Mouse (Mus musculus) layer of hippocampus, postnatal 10 days (tissue): Measurements from ENCODE around the gene Cryzl2. TPM values are rescaled to one million over a fixed set of nuclear protein-coding genes. Genes with fewer than 3 reads are reported as not detected.

Experiments
- DNase-seq, 2 experiments: peaks; one replicate each; pipeline ENCODE4 v3.0.0; 2021; ENCODE audit warnings: low spot score in 2 of 2
- total RNA-seq, 2 experiments: library from RNA; stranded (reverse); gene quantifications; 2 replicates each; pipeline ENCODE4 v1.2.3; 2021

Gene Cryzl2
- total RNA-seq, 2 experiments from 2014 or later: 5.0 to 5.5 TPM

DNA sequence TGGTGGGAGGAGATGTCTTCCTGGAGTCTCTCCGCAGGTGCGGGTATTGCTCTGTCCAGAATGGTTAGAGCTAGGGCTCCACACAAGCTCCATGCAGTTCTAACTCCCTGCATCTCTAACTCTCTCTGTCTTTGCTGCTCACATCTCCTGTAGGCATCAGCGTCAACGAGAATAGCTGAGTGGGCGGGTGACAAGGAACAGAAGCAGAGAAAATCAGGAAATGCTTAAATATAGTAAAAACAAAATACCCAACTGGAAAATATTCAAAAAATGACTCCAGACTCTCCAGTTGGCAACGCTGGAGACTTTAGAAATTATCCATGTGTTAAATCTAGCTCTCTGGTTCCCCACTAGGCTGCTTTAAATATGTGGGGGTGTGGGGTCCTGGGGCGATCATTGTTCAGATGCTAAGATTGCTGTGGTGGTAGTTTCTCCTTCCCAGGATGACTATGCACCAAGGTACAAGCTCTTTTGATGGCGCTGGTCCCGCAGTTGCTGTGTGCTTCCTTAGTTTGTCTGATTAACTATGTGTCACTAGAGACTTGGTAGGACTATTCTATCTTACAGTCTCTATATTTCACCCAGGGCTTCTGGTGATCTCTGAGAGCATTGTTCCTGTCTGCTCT is 12.5 kb downstream of the Cryzl2 start:
- no peak for DNase-seq

DNA sequence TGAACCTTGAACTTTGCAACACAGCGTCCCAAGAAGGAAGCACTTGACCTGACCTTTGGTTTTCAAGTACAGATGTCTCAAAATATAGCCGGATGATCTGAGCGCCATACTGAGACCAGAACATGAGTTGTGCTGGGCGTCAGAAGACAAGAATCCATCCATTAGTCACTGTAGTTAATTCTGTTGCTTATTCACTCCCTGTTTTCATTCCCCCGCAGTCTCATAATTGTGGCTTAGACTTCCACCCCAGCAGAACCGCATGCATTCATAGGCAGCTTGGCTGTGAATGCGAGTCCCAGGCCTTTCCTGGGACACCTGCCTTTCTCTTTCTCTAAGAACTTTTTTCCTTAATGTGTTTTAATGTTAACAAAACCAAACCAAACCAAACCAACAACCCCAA is 14.3 kb downstream of the Cryzl2 start:
- no peak for DNase-seq

DNA sequence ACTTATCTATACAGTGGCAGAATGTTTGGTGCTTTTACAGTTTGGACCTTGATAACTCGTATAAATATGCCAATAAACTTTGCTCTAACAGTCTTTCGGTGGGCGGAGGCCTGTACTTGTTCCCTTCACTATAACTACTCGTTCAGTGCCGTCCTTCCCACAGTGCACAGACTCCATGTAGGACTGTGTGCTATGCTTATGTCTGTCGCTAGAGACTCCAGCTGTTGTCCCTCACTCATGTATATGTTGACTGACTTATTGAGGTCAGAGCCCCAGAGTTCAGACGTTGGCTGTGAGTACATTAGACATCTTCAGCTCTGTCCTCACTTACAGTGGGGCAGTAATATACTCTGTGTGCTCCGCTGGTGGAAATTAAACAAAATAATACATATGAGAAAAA is 16.5 kb downstream of the Cryzl2 start:
- DNase-seq: no peak

DNA sequence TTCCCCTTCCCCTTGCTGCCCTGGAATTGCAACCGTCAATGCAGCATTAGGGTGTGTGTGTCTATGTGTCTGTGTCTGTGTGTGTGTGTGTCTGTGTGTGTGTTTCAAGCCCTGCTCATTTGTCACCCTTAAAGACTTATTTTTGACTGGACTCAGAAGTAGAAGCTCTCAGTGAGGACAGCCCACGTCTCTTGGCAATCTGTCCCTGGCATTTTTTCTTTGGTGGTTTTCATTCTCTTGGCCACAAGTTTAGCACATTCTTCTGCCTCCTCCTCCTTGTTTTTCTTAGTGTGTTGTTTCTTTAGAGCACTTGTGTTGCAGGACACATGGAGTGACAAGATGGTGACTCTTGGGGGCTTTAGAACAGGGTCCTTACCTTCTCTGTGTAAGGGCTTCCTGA is 17.9 kb downstream of the Cryzl2 start:
- DNase-seq: no peak

DNA sequence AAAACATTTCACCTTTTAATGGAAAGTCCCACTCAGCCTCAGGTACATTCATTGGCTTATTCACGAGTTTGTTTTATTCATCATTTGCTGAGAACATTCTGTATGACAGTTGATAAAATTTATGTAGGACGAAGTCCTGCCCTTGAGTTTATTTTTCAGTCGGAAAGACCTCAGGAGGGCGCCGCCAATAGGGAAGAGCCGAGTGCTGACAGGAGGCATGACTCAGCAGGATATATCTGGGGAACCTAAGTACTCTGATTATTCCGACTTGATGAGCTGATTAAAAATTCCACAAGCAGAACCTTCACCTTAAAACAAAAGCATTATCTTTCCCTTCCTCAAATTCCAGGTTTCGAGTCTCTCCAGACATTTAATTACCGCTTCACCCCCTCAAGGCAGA is 21.7 kb downstream of the Cryzl2 start:
- DNase-seq: no peak

- DNase-seq: no peak
Measured at GRCm38 (mm10) chr1:157480901-157481300, 22.5 kb downstream of the Cryzl2 start.

DNA sequence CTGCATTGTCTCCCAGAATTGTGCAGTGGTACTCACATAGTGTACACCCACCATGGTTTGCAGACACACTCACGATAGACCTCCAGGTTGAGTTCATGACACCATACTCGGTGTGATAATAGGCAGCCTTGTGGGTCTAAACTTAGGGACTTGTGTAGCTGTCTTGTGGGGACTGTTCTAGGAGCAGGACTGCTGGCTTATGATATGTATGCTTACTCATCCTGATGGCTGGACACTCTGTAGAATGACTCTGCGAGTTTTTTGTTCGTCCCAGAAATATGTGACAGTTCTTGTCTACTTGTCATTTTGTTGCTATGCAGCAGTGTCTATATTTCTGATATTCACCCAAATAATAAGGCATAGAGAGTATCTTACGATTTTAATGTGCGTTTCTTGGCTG is 23.3 kb downstream of the Cryzl2 start:
- DNase-seq: no peak

DNA sequence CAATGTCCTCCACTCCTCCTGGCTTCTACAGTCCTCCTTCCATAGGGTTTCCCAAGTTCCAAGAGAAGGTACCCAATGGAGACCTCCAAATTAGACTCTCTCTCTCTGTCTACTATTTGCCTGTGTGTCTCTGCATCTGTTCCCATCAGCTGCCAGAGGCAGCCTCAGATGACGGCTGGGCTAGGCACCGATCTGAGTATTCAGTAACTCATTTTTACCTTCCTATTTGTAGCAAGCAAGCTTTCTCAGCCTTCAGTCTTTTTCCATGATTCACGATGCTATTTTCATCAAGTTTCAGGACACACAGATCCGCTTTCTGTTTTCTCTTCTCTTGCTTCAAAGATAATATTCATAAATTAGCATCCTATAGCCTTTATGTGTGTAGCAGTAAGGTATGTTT is 25.8 kb downstream of the Cryzl2 start:
- DNase-seq: no peak

- DNase-seq: no peak
Measured at GRCm38 (mm10) chr1:157500657-157501056, 42.3 kb downstream of the Cryzl2 start.

DNA sequence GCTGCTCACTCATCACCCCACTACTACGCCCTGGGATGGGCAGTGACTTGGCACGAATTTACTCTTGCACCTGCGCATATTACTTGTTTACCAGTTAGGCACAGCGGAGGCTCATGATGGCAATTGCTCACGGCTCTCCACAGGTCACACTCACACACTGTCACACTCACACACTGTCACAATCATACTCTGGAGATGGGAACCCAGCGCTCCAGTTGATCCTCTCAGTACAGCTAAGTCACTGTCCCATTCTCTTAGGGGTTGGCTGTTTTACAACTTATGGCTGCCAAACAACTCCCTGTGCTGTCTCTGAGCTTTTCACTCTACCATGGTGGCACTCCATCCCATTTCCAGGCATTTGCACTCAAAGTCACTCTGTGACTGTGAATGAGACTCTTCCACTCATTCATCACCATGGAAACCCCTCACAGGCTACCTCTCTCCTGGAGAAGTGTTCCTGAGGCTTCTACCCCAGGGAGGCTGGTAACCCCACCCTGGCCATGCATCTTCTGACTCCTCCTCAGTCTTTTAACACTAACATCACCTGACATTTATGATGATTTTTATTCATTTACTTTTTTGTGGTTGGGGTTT is 43.1 kb downstream of the Cryzl2 start:
- no peak for DNase-seq

DNA sequence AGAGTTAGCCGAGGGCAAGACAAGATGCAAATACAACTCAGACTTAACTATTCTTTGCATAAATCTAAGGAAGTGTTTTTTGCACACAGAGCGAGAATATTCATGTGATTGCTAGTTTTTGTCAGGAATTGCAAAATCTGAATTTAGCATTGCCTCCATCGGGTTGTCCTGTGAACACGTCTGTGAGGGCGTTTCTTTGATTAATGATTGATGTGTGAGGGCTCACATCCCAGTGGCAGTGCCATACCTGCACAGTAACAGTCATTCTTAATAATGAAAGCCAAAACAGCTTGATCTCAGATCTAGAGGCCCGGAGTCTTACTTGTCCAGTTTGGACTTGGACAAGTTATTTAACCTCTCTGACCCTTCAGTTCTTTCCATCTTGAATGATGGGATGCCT is 44.7 kb downstream of the Cryzl2 start:
- no peak for DNase-seq

- no peak for DNase-seq
Measured at GRCm38 (mm10) chr1:157506522-157506921, 48.1 kb downstream of the Cryzl2 start, which contains the start of gene Sec16b. Gene Sec16b (plus strand): TSS chr1:157506728.

DNA sequence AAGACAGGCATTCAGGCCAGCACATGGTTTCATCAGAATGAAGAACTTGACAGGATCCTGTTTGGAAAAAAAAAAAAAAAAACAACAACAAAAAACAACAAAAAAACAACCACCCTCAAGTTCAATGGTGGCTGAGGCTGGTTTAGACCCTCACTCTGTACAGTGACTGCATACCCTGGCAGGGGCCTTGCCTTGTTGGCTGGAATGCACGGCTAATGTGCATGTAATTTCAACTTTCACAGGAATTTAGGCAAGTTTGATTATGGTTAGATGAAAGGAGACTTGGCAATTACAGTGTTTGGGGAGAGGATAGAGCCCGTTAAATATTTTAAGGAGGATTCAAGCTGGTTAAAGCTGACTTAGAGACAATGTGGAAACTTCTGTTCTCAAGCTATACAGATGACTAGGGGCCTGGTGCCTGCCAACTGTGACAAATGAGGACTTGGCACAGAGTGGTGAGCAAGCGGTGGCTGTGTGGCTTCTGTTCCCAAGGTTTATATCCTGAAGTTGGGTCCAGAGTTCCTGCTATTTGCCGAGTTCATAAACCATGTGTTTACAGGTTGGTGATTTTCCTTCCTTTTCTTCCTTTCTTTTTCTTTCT is 48.7 kb downstream of the Cryzl2 start:
- peak; percentile 20 to 39 for DNase-seq

GRCm38 (mm10) chr1:157507814-157508213 is 49.4 kb downstream of the Cryzl2 start:
- peak in 1 of 2 experiments; percentile 26 for DNase-seq

- no peak for DNase-seq
Measured at GRCm38 (mm10) chr1:157512690-157513448, 54.5 kb downstream of the Cryzl2 start.

- DNase-seq: no peak
Measured at GRCm38 (mm10) chr1:157513559-157513958, 55.2 kb downstream of the Cryzl2 start.

DNA sequence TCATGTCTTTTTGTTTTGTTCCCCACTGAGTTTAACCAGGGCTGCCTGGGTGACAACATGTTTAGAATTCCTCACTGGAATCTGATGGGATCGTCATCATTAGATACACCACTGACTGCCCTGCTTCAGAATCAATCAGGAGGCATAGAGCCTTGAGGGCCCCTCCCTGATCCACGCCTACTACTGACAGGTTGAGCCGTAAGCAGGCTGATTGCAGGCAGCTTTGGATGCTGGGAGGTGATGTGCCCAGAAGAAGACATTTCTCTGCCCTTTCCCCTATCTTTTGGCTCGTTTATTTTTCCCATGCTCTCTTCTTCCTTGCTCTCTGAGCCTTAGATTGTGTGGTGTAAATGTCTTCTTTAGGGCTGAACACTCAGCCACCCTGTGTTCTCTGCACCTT is 55.9 kb downstream of the Cryzl2 start:
- DNase-seq: no peak

DNA sequence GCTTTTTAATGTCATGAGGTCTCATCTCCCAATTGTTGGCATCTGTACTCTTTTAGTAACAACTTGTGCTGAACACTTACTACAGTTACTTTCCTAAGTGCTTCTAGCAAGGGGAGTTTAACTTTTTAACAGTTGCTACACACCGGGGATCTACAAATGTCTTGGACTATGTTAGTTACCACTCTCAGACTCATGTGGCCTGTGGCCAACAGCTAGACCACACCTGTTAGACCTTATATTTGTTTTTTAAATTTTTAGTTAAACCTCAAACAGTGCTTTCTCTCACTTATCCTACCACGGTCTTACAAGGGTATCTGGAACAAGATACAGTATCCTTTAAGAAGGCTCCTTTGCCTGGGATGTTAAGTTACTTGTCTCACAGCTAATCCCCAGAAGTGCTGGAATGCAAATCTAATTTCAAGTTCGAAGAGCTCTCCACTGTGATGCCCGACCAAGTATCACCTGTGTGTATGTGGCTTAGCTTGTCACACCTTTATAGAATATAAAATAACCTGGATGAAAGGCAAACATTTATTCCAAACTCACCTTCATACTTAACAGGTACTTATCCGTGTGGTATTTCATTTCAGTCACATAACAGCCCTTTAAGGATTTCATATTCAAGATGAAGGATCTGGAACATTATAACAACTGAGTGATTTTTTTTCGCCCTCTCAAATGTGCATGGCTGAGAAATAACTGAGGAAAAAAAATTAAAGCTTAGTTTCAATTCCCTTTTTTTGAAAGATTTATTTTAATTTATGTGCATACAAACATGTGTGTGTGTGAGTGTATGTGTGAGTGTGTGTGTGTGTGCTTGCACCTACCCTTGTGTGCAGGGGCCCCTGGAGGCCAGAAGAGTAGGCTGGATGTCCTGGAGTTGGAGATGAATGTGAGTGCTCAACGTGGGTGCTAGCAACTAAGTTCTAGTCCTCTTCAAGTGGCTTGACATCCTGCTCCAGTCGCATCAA is 58.7 kb downstream of the Cryzl2 start:
- DNase-seq: no peak

GRCm38 (mm10) chr1:157518111-157518523 is 59.7 kb downstream of the Cryzl2 start:
- DNase-seq: peak; percentile 31 to 60

DNA sequence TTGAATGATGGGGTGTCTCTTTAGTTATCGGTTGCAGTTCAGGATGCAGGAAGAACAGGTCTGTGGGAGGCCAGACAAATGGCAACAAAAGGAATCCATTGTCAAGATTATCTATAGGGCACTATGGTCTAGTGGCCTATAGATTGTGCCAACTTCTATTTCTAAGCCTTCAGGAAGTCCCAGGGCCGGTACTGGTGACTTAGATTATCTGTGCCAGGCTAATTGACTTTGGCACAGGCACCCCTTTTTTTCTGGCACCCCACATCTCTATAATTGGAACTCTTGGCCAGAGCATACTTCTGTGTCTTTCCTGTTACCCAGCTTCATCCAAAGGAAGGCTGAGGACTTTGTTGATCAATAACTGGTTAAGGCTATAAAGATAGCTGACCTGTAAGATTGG is 61.0 kb downstream of the Cryzl2 start:
- peak in 1 of 2 experiments; percentile 23 for DNase-seq

GRCm38 (mm10) chr1:157522322-157522721 is 63.9 kb downstream of the Cryzl2 start:
- no peak for DNase-seq
